Comparison of ENCODE assay signal across 12 mouse cellular contexts in the genomic region with DNA sequence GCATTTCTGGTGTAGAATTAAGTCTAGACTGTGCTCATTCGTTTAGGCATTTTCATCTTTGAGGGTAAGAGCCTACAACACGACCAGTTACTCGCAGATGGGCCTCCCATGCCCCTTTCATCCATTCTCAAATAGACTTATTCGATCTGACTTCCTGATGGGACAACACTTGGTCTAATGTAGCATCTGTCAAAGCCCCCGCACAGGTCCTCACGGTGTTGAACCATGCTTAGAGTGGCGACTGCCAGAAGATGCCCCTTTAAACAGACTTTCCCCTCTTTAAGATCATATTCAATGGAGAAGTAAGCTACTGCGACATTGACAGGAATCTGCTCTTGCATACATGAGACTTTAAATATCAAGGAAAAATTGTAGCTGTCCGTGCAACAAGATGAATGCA.
"Had no signal": no experiment of that assay in that cellular context is flagged by ENCODE, and none has a peak within 500 bp of the region (broad histone marks: within the 10 kb centered on the region; RNA-seq: fewer than 3 reads in every experiment).

No protein-coding gene starts in this region.

- H3K4me3 ChIP-seq: limb, embryonic 12.5 days; limb, embryonic 15.5 days; midbrain, embryonic 12.5 days; midbrain, embryonic 15.5 days; neural tube, embryonic 13.5 days had no signal

- H3K27ac ChIP-seq: limb, embryonic 12.5 days; limb, embryonic 15.5 days; liver, embryonic 14.5 days; macrophage; midbrain, embryonic 12.5 days; neural tube, embryonic 13.5 days; stomach, postnatal 0 days had no signal

- H3K4me2 ChIP-seq: limb, embryonic 12.5 days; limb, embryonic 15.5 days; liver, embryonic 11.5 days; lung, embryonic 14.5 days; neural tube, embryonic 13.5 days had no signal

- ATAC-seq: liver, postnatal 0 days; lung, postnatal 0 days had no signal

- H3K27me3 ChIP-seq: limb, embryonic 12.5 days; limb, embryonic 15.5 days; midbrain, embryonic 12.5 days; midbrain, embryonic 15.5 days; neural tube, embryonic 13.5 days had no signal

- H3K36me3 ChIP-seq: limb, embryonic 12.5 days; limb, embryonic 15.5 days; midbrain, embryonic 12.5 days; midbrain, embryonic 15.5 days; neural tube, embryonic 13.5 days had no signal

- H3K9me3 ChIP-seq: limb, embryonic 12.5 days; limb, embryonic 15.5 days; midbrain, embryonic 12.5 days; midbrain, embryonic 15.5 days; neural tube, embryonic 13.5 days had no signal

- DNase-seq: liver, postnatal 0 days had no signal

- H3K4me1 ChIP-seq: limb, embryonic 12.5 days; limb, embryonic 15.5 days had no signal

- H3K9ac ChIP-seq: limb, embryonic 12.5 days; limb, embryonic 15.5 days; liver, embryonic 14.5 days; liver, postnatal 0 days; lung, embryonic 14.5 days; midbrain, embryonic 12.5 days; midbrain, embryonic 15.5 days; neural tube, embryonic 13.5 days had no signal
